Mouse (Mus musculus): Measurements from ENCODE around the gene Zfp746. TPM values are rescaled to one million over a fixed set of nuclear protein-coding genes. Genes with fewer than 3 reads are reported as not detected.

The Zfp746 gene
- total and polyA plus RNA-seq, 2 experiments: 8.9 to 14.4 TPM

DNA sequence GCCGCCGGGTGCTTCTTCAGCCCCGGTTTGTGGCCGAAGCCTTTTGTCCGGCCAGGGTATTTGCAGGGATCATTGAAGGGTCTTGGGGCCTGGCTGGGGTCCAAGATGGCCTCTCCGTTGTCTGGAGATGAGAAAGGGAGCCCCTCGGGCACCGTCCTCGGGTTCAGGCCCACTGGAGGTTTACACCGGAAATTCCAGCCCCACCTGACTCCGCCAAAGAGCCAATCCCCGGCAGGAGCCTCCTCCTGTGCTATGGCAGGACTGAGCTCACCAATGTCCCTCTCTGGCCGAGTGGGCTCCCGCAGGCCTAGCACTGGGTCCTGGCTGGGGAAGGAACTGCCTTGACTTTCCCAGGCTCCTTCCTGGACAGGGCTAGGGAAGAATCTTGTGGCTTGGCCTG, 21.9 kb downstream of the Zfp746 start:
- Histone ChIP-seq H3K36me3 (ENCODE audit: control insufficient read depth, insufficient read depth, low read length) (peaks cover 53% of the 10 kb centered on the region), H3K9ac (ENCODE audit: low read depth, low read length) (no peak overlapping the region), H3K79me2 (ENCODE audit: control insufficient read depth, insufficient read depth, low read length) (no peaks in the 10 kb centered on the region), H3K27ac (replicated peaks; ENCODE audit: insufficient read depth, low read depth, low read length) (no peak overlapping the region), H3K27me3 (ENCODE audit: control insufficient read depth, insufficient read depth, low read length) (no peaks in the 10 kb centered on the region), H3K4me3 (ENCODE audit: insufficient read depth, low read depth, low read length) (no peak overlapping the region), H3K4me1 (ENCODE audit: control insufficient read depth, insufficient read depth, low read length) (no peaks in the 10 kb centered on the region)
- WGBS: 97% methylated on average over 14 of the region's 14 CpGs
- DNase-seq (ENCODE audit: extremely low read depth, low read depth, low spot score): no peak
- no peak for TF ChIP-seq CTCF (IDR thresholded peaks at IDR 0.05; ENCODE audit: low read depth, low read length)
- no peak for TF ChIP-seq POLR2A (IDR thresholded peaks at IDR 0.05; ENCODE audit: extremely low read depth, insufficient read depth, low read length)

DNA sequence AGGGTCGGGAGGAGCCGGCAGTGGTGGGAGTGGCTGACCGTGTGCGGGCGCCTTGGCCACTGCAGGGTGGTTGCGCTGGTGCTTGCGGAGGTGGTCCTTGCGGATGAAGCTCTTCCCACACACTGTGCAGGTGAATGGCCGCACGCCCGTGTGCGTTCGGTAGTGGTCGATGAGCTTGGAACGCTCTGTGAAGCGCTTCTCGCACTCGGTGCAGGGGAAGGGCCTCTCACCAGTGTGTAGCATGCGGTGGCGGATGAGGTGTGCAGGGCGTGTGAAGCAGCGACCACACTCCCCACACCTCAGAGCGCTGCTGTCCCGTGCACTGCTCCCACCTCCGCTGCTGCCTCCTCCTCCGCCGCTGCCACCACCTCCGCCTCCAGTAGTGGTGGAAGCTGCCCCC, 22.5 kb downstream of the Zfp746 start:
- H3K4me3 ChIP-seq (ENCODE audit: insufficient read depth, low read depth, low read length): no peak overlapping the region
- no peaks in the 10 kb centered on the region for H3K27me3 ChIP-seq (ENCODE audit: control insufficient read depth, insufficient read depth, low read length)
- DNase-seq (ENCODE audit: extremely low read depth, low read depth, low spot score): no peak
- no peaks in the 10 kb centered on the region for H3K79me2 ChIP-seq (ENCODE audit: control insufficient read depth, insufficient read depth, low read length)
- TF ChIP-seq CTCF (IDR thresholded peaks at IDR 0.05; ENCODE audit: low read depth, low read length) (no peak), POLR2A (IDR thresholded peaks at IDR 0.05; ENCODE audit: extremely low read depth, insufficient read depth, low read length) (no peak)
- H3K27ac ChIP-seq (replicated peaks; ENCODE audit: insufficient read depth, low read depth, low read length): no peak overlapping the region
- no peaks in the 10 kb centered on the region for H3K4me1 ChIP-seq (ENCODE audit: control insufficient read depth, insufficient read depth, low read length)
- no peak overlapping the region for H3K9ac ChIP-seq (ENCODE audit: low read depth, low read length)
- 98% methylated on average over 28 of the region's 28 CpGs for WGBS
- H3K36me3 ChIP-seq (ENCODE audit: control insufficient read depth, insufficient read depth, low read length): peaks cover 49% of the 10 kb centered on the region

DNA sequence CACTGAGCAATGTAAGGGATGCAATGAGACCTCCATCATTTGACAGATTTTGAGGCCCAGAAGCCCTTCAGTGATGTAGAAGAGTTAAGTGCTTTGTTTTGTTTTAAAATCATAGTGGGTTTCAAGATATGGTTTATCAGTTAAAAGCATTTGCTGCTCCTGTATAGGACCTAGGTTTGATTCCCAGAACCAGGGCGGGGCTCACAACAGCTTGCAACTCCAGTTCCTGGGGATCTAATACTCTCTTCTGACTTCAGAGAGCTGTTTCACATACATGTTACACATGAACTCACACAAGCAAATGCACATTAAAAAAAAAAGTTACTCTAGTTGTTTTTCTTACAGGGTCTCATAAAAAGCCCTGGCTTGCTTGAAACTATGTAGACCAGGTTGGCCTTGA, 25.5 kb downstream of the Zfp746 start:
- Histone ChIP-seq H3K27ac (replicated peaks; ENCODE audit: insufficient read depth, low read depth, low read length) (no peak overlapping the region), H3K9ac (ENCODE audit: low read depth, low read length) (no peak overlapping the region), H3K4me3 (ENCODE audit: insufficient read depth, low read depth, low read length) (no peak overlapping the region), H3K36me3 (ENCODE audit: control insufficient read depth, insufficient read depth, low read length) (peaks cover 22% of the 10 kb centered on the region), H3K27me3 (ENCODE audit: control insufficient read depth, insufficient read depth, low read length) (no peaks in the 10 kb centered on the region), H3K4me1 (ENCODE audit: control insufficient read depth, insufficient read depth, low read length) (no peaks in the 10 kb centered on the region), H3K79me2 (ENCODE audit: control insufficient read depth, insufficient read depth, low read length) (no peaks in the 10 kb centered on the region)
- no peak for TF ChIP-seq CTCF (IDR thresholded peaks at IDR 0.05; ENCODE audit: low read depth, low read length)
- TF ChIP-seq POLR2A (IDR thresholded peaks at IDR 0.05; ENCODE audit: extremely low read depth, insufficient read depth, low read length): no peak
- 100% methylated on average over 1 of the region's 1 CpGs for WGBS
- no peak for DNase-seq (ENCODE audit: extremely low read depth, low read depth, low spot score)

DNA sequence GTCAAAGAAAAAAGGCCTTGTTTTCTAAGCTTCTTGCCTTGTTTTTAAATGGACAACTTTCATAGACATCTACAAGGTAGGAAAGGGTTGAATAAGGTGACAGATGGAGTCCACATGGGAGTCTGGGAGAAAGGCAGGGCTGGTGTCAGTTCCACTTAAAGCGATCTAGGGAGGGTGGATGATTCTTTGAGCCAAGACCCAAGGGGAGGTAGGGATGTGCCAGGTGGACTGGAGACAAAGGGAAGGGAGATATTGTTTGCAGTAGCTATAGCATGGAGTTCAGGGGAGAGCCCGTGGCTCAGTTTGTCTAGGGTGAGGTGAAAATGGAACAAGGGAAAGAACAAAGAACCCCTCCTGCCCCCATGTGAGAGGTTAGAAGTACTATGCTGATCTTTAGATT, 26.0 kb downstream of the Zfp746 start:
- Histone ChIP-seq H3K9ac (ENCODE audit: low read depth, low read length) (no peak overlapping the region), H3K27ac (replicated peaks; ENCODE audit: insufficient read depth, low read depth, low read length) (no peak overlapping the region), H3K79me2 (ENCODE audit: control insufficient read depth, insufficient read depth, low read length) (no peaks in the 10 kb centered on the region), H3K36me3 (ENCODE audit: control insufficient read depth, insufficient read depth, low read length) (peaks cover 17% of the 10 kb centered on the region), H3K4me3 (ENCODE audit: insufficient read depth, low read depth, low read length) (no peak overlapping the region), H3K4me1 (ENCODE audit: control insufficient read depth, insufficient read depth, low read length) (no peaks in the 10 kb centered on the region), H3K27me3 (ENCODE audit: control insufficient read depth, insufficient read depth, low read length) (no peaks in the 10 kb centered on the region)
- DNase-seq (ENCODE audit: extremely low read depth, low read depth, low spot score): no peak
- no peak for TF ChIP-seq CTCF (IDR thresholded peaks at IDR 0.05; ENCODE audit: low read depth, low read length)
- TF ChIP-seq POLR2A (IDR thresholded peaks at IDR 0.05; ENCODE audit: extremely low read depth, insufficient read depth, low read length): no peak
- 80% methylated on average over 2 of the region's 2 CpGs for WGBS

DNA sequence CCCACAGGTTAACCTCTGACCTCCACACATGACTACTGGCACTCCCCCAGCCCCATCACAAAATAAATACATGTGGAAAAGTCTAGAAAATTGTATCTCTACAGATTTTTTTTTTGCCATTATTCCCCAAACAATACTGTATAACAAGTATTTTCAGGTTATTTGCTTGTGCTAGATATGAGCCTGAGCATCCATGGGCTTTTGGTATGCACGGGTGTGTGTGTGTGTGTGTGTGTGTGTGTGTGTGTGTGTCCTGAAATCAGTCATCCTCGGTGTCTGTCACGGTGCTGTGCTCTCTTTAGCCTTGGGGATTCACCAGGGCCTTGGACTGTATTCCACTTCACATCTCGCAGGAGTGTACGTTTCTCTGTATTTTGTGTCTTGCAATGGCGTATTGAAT, 34.3 kb downstream of the Zfp746 start:
- DNase-seq (ENCODE audit: extremely low read depth, low read depth, low spot score): no peak
- Histone ChIP-seq H3K9ac (ENCODE audit: low read depth, low read length) (no peak overlapping the region), H3K36me3 (ENCODE audit: control insufficient read depth, insufficient read depth, low read length) (no peaks in the 10 kb centered on the region), H3K27ac (replicated peaks; ENCODE audit: insufficient read depth, low read depth, low read length) (no peak overlapping the region), H3K4me3 (ENCODE audit: insufficient read depth, low read depth, low read length) (no peak overlapping the region), H3K27me3 (ENCODE audit: control insufficient read depth, insufficient read depth, low read length) (no peaks in the 10 kb centered on the region), H3K79me2 (ENCODE audit: control insufficient read depth, insufficient read depth, low read length) (peaks cover 4% of the 10 kb centered on the region), H3K4me1 (ENCODE audit: control insufficient read depth, insufficient read depth, low read length) (peaks cover 2% of the 10 kb centered on the region; the same call in 1 of the 2 replicates)
- WGBS: 88% methylated on average over 6 of the region's 6 CpGs
- TF ChIP-seq POLR2A (IDR thresholded peaks at IDR 0.05; ENCODE audit: extremely low read depth, insufficient read depth, low read length): no peak
- no peak for TF ChIP-seq CTCF (IDR thresholded peaks at IDR 0.05; ENCODE audit: low read depth, low read length)

DNA sequence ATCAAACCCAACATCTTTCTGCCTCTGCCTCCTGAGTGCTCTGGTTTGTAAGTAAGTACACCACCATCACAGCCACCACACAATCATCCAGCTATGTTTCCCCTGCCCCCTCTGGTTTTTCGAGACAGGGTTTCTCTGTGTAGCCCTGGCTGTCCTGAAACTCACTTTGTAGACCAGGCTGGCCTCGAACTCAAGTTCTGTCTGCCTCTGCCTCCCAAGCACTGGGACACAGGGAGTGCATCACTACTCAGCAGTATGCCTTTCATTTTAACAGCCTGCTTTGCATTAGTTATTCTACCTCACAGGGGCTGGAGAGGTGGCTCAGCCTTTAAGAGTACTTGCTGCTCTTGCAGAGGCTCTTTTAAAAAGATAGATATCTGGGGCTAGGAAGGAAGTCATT, 34.7 kb downstream of the Zfp746 start:
- H3K9ac ChIP-seq (ENCODE audit: low read depth, low read length): no peak overlapping the region
- no peak overlapping the region for H3K4me3 ChIP-seq (ENCODE audit: insufficient read depth, low read depth, low read length)
- H3K36me3 ChIP-seq (ENCODE audit: control insufficient read depth, insufficient read depth, low read length): no peaks in the 10 kb centered on the region
- DNase-seq (ENCODE audit: extremely low read depth, low read depth, low spot score): no peak
- H3K79me2 ChIP-seq (ENCODE audit: control insufficient read depth, insufficient read depth, low read length): peaks cover 6% of the 10 kb centered on the region
- H3K27me3 ChIP-seq (ENCODE audit: control insufficient read depth, insufficient read depth, low read length): no peaks in the 10 kb centered on the region
- H3K27ac ChIP-seq (replicated peaks; ENCODE audit: insufficient read depth, low read depth, low read length): no peak overlapping the region
- WGBS: 87% methylated on average over 2 of the region's 2 CpGs
- no peak for TF ChIP-seq CTCF (IDR thresholded peaks at IDR 0.05; ENCODE audit: low read depth, low read length)
- TF ChIP-seq POLR2A (IDR thresholded peaks at IDR 0.05; ENCODE audit: extremely low read depth, insufficient read depth, low read length): no peak
- H3K4me1 ChIP-seq (ENCODE audit: control insufficient read depth, insufficient read depth, low read length): peaks cover 4% of the 10 kb centered on the region; the same call in 1 of the 2 replicates
